Comparison of ENCODE assay signal across 20 mouse cellular contexts in the genomic region with DNA sequence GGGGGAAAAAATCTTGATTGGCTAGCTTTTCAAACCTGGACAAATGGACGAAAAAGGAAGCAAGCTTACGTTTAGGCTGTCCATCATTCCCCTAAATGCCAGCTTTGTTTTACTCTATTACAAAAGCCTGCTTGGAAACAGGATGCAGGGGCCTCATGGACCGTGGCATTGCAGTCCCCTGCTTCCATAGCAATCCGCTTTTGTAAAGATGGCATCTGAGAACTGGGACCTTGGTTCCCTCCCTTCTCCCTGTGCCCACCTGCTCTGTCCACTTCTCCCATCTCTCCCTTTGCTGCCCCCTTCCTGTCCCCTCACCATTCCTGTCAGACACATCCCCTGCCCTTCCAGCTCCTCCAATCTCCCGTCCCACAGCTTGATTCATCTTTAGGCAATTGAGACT.
DNase-seq lines count a peak whose midpoint lies in the region; ATAC-seq lines count a peak whose summit lies in the region.
"Had no signal": no experiment of that assay in that cellular context is flagged by ENCODE, and none has a peak within 500 bp of the region (broad histone marks: within the 10 kb centered on the region; RNA-seq: fewer than 3 reads in every experiment).

No protein-coding gene starts in this region.

- H3K9me3 ChIP-seq in hindbrain, embryonic 11.5 days (ENCODE audit: control insufficient read depth, low read length): no peaks in the 10 kb centered on the region
- no peaks in the 10 kb centered on the region for H3K9me3 ChIP-seq in hindbrain, embryonic 16.5 days (ENCODE audit: control insufficient read depth, low read length)
- H3K9me3 ChIP-seq in midbrain, embryonic 10.5 days (replicated peaks): no peaks in the 10 kb centered on the region
- no peaks in the 10 kb centered on the region for H3K9me3 ChIP-seq in midbrain, embryonic 16.5 days (replicated peaks; ENCODE audit: control insufficient read depth, low read length, poor library complexity, severe bottlenecking)
- H3K9me3 ChIP-seq in midbrain, embryonic 13.5 days: no peaks in the 10 kb centered on the region
- H3K9me3 ChIP-seq in midbrain, embryonic 15.5 days: no peaks in the 10 kb centered on the region
- H3K9me3 ChIP-seq in midbrain, embryonic 14.5 days (ENCODE audit: control insufficient read depth, low read length): no peaks in the 10 kb centered on the region
- H3K9me3 ChIP-seq: embryonic facial prominence, embryonic 10.5 days; embryonic facial prominence, embryonic 12.5 days; forebrain, embryonic 13.5 days; forebrain, embryonic 15.5 days had no signal

- H3K4me2 ChIP-seq in hindbrain, embryonic 11.5 days (replicated peaks; ENCODE audit: low read depth, low read length): no peak overlapping the region
- no peak overlapping the region for H3K4me2 ChIP-seq in hindbrain, embryonic 16.5 days (ENCODE audit: low read length)
- H3K4me2 ChIP-seq in midbrain, embryonic 16.5 days (ENCODE audit: low read length): no peak overlapping the region
- no peak overlapping the region for H3K4me2 ChIP-seq in midbrain, embryonic 13.5 days (replicated peaks)
- H3K4me2 ChIP-seq in midbrain, embryonic 15.5 days: no peak overlapping the region
- H3K4me2 ChIP-seq in midbrain, embryonic 14.5 days (ENCODE audit: low read length): no peak overlapping the region
- H3K4me2 ChIP-seq: embryonic facial prominence, embryonic 12.5 days; forebrain, embryonic 13.5 days; forebrain, embryonic 15.5 days had no signal

- 0 out of 2 replicates have a peak, but pooled peaks cover 2% of the 10 kb centered on the region for H3K4me1 ChIP-seq in hindbrain, embryonic 11.5 days (replicated peaks; ENCODE audit: control insufficient read depth, insufficient read depth, low read length)
- no peaks in the 10 kb centered on the region for H3K4me1 ChIP-seq in hindbrain, embryonic 16.5 days (ENCODE audit: control insufficient read depth, insufficient read depth, low read depth, low read length)
- H3K4me1 ChIP-seq in midbrain, embryonic 10.5 days: peaks cover 32% of the 10 kb centered on the region
- H3K4me1 ChIP-seq in midbrain, embryonic 16.5 days (ENCODE audit: control insufficient read depth, insufficient read depth, low read length): peaks cover 5% of the 10 kb centered on the region; the same call in 1 of the 2 replicates
- peaks cover 5% of the 10 kb centered on the region for H3K4me1 ChIP-seq in midbrain, embryonic 13.5 days (replicated peaks)
- peaks cover 4% of the 10 kb centered on the region; the same call in 1 of the 2 replicates for H3K4me1 ChIP-seq in midbrain, embryonic 15.5 days
- H3K4me1 ChIP-seq in midbrain, embryonic 14.5 days (ENCODE audit: control insufficient read depth, insufficient read depth, low read length): no peaks in the 10 kb centered on the region
- H3K4me1 ChIP-seq: embryonic facial prominence, embryonic 12.5 days; forebrain, embryonic 15.5 days had no signal

- no peak; the same call in 1 of the 2 replicates for ATAC-seq in hindbrain, embryonic 11.5 days (ENCODE audit: low FRiP score)
- ATAC-seq in hindbrain, embryonic 16.5 days: no peak
- no peak for ATAC-seq in midbrain, embryonic 16.5 days
- 0 out of 2 replicates have a peak, but pooled peaks have one; percentile 50 for ATAC-seq in midbrain, embryonic 13.5 days
- no peak for ATAC-seq in midbrain, embryonic 15.5 days (replicated peaks)
- ATAC-seq in midbrain, embryonic 14.5 days (ENCODE audit: low FRiP score, low TSS enrichment): no peak
- ATAC-seq: forebrain, embryonic 13.5 days; forebrain, embryonic 15.5 days had no signal

- WGBS in hindbrain, embryonic 11.5 days: 32% methylated on average over 5 of the region's 5 CpGs
- 32% methylated on average over 5 of the region's 5 CpGs for WGBS in hindbrain, embryonic 16.5 days
- WGBS in midbrain, embryonic 10.5 days: 51% methylated on average over 5 of the region's 5 CpGs
- 40% methylated on average over 5 of the region's 5 CpGs for WGBS in midbrain, embryonic 16.5 days
- 36% methylated on average over 5 of the region's 5 CpGs for WGBS in midbrain, embryonic 13.5 days
- WGBS in midbrain, embryonic 15.5 days: 32% methylated on average over 5 of the region's 5 CpGs
- 19% methylated on average over 5 of the region's 5 CpGs for WGBS in midbrain, embryonic 14.5 days

- intact Hi-C loops in left cerebral cortex, postnatal 36 days (cut with DNase I): no loop called here

- peak; percentile 9 for DNase-seq in hindbrain, embryonic 11.5 days (ENCODE audit: low spot score)
- no peak for DNase-seq in midbrain, embryonic 10.5 days (ENCODE audit: low spot score)
- DNase-seq in midbrain, embryonic 14.5 days: peak; percentile 41
- DNase-seq in left cerebral cortex, postnatal 36 days (ENCODE audit: low spot score in 2 of 2): no peak
- DNase-seq: adrenal gland, adult 2 months; adrenal gland, postnatal 10 days; adrenal gland, postnatal 25 days; cerebellum, adult 11-12 months; cerebellum, adult 2 months; cerebellum, adult 9-10 months; cerebellum, postnatal 10 days; cerebellum, postnatal 25 days had no signal

- H3K27ac ChIP-seq in hindbrain, embryonic 11.5 days (ENCODE audit: low read depth, low read length): no peak overlapping the region
- H3K27ac ChIP-seq in hindbrain, embryonic 16.5 days (ENCODE audit: low read depth, low read length): no peak overlapping the region
- 0 out of 2 replicates have a peak overlapping the region, but pooled peaks have one; percentile 28 for H3K27ac ChIP-seq in midbrain, embryonic 10.5 days (replicated peaks)
- H3K27ac ChIP-seq in midbrain, embryonic 16.5 days (ENCODE audit: low read length): no peak overlapping the region
- no peak overlapping the region for H3K27ac ChIP-seq in midbrain, embryonic 13.5 days
- H3K27ac ChIP-seq in midbrain, embryonic 15.5 days: no peak overlapping the region
- H3K27ac ChIP-seq in midbrain, embryonic 14.5 days (replicated peaks; ENCODE audit: low read depth, low read length): 0 out of 2 replicates have a peak overlapping the region, but pooled peaks have one; percentile 10
- H3K27ac ChIP-seq: embryonic facial prominence, embryonic 10.5 days; embryonic facial prominence, embryonic 12.5 days; forebrain, embryonic 13.5 days; forebrain, embryonic 15.5 days had no signal

- no peak overlapping the region for H3K4me3 ChIP-seq in hindbrain, embryonic 11.5 days (ENCODE audit: low read depth, low read length)
- H3K4me3 ChIP-seq in hindbrain, embryonic 16.5 days (ENCODE audit: low read length): no peak overlapping the region
- no peak overlapping the region for H3K4me3 ChIP-seq in midbrain, embryonic 10.5 days
- no peak overlapping the region for H3K4me3 ChIP-seq in midbrain, embryonic 16.5 days (ENCODE audit: low read depth, low read length)
- H3K4me3 ChIP-seq in midbrain, embryonic 13.5 days (replicated peaks): no peak overlapping the region
- no peak overlapping the region for H3K4me3 ChIP-seq in midbrain, embryonic 15.5 days
- H3K4me3 ChIP-seq in midbrain, embryonic 14.5 days (replicated peaks; ENCODE audit: low read depth, low read length): no peak overlapping the region
- H3K4me3 ChIP-seq: embryonic facial prominence, embryonic 10.5 days; embryonic facial prominence, embryonic 12.5 days; forebrain, embryonic 13.5 days; forebrain, embryonic 15.5 days had no signal

- no peak overlapping the region for H3K9ac ChIP-seq in hindbrain, embryonic 11.5 days (ENCODE audit: low read depth, low read length)
- H3K9ac ChIP-seq in hindbrain, embryonic 16.5 days (ENCODE audit: low read depth, low read length): no peak overlapping the region
- H3K9ac ChIP-seq in midbrain, embryonic 16.5 days (ENCODE audit: low read depth, low read length): no peak overlapping the region
- H3K9ac ChIP-seq in midbrain, embryonic 13.5 days (replicated peaks): no peak overlapping the region
- no peak overlapping the region for H3K9ac ChIP-seq in midbrain, embryonic 15.5 days
- no peak overlapping the region for H3K9ac ChIP-seq in midbrain, embryonic 14.5 days (replicated peaks; ENCODE audit: low read length)
- H3K9ac ChIP-seq: embryonic facial prominence, embryonic 12.5 days; forebrain, embryonic 13.5 days; forebrain, embryonic 15.5 days had no signal

- H3K27me3 ChIP-seq in hindbrain, embryonic 11.5 days (ENCODE audit: control insufficient read depth, insufficient read depth, low read length): no peaks in the 10 kb centered on the region
- H3K27me3 ChIP-seq in hindbrain, embryonic 16.5 days (replicated peaks; ENCODE audit: control insufficient read depth, insufficient read depth, low read length): no peaks in the 10 kb centered on the region
- no peaks in the 10 kb centered on the region for H3K27me3 ChIP-seq in midbrain, embryonic 10.5 days (ENCODE audit: low read depth, poor library complexity, severe bottlenecking)
- no peaks in the 10 kb centered on the region for H3K27me3 ChIP-seq in midbrain, embryonic 16.5 days (ENCODE audit: control insufficient read depth, insufficient read depth, low read depth, low read length)
- 0 out of 2 replicates have a peak, but pooled peaks cover 3% of the 10 kb centered on the region for H3K27me3 ChIP-seq in midbrain, embryonic 13.5 days
- H3K27me3 ChIP-seq in midbrain, embryonic 15.5 days (replicated peaks): no peaks in the 10 kb centered on the region
- H3K27me3 ChIP-seq in midbrain, embryonic 14.5 days (ENCODE audit: control insufficient read depth, insufficient read depth, low read length): no peaks in the 10 kb centered on the region
- H3K27me3 ChIP-seq: embryonic facial prominence, embryonic 12.5 days; forebrain, embryonic 13.5 days; forebrain, embryonic 15.5 days had no signal

- no peaks in the 10 kb centered on the region for H3K36me3 ChIP-seq in hindbrain, embryonic 11.5 days (ENCODE audit: control insufficient read depth, insufficient read depth, low read length)
- H3K36me3 ChIP-seq in hindbrain, embryonic 16.5 days (ENCODE audit: control insufficient read depth, insufficient read depth, low read length): no peaks in the 10 kb centered on the region
- no peaks in the 10 kb centered on the region for H3K36me3 ChIP-seq in midbrain, embryonic 10.5 days
- no peaks in the 10 kb centered on the region for H3K36me3 ChIP-seq in midbrain, embryonic 16.5 days (ENCODE audit: control insufficient read depth, insufficient read depth, low read length)
- no peaks in the 10 kb centered on the region for H3K36me3 ChIP-seq in midbrain, embryonic 13.5 days
- H3K36me3 ChIP-seq in midbrain, embryonic 15.5 days (replicated peaks): no peaks in the 10 kb centered on the region
- H3K36me3 ChIP-seq in midbrain, embryonic 14.5 days (ENCODE audit: control insufficient read depth, insufficient read depth, low read length): no peaks in the 10 kb centered on the region
- H3K36me3 ChIP-seq: embryonic facial prominence, embryonic 10.5 days; embryonic facial prominence, embryonic 12.5 days; forebrain, embryonic 15.5 days had no signal

Comparison
In these comparisons a context has a peak if more than half of its experiments do, and no peak if none do; other contexts are left out.
1. DNase-seq: peak in hindbrain, embryonic 11.5 days (single experiment) and midbrain, embryonic 14.5 days (single experiment); none in midbrain, embryonic 10.5 days (single experiment) and left cerebral cortex, postnatal 36 days (0 of 2).
2. H3K27ac ChIP-seq: peak in midbrain, embryonic 10.5 days (single experiment) and midbrain, embryonic 14.5 days (single experiment); none in hindbrain, embryonic 11.5 days (single experiment), hindbrain, embryonic 16.5 days (single experiment), midbrain, embryonic 16.5 days (single experiment), midbrain, embryonic 13.5 days (single experiment) and midbrain, embryonic 15.5 days (single experiment).